Mouse (Mus musculus): ENCODE data around the gene Ndrg2.

DNA sequence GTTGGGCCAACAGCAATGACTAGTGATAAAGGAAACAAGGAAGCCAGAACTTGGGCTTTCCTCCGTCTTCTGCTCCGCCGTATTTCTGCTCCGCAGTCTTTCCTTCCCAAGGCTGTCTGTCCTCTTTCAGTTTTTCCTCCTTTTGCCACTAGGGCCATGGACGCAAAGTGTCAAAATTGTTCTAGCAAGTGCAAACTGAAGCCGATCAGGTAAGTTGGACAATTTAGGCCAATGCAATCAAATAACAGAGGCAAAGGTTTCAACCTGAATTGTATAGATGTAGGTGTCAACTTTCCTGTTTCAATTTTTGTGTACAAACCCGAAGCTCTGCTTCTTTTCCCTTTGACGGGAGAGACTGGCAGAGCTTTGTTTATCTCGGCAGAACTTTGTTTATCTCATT lies 16.0 kb upstream of the Ndrg2 start:
- TF ChIP-seq CTCF (IDR thresholded peaks at IDR 0.05; ENCODE audit: low read depth) (peak; percentile 38), EP300 (optimal IDR thresholded peaks at IDR 0.05) (no peak)
